Mouse (Mus musculus): ENCODE data around the gene Ptpro.

DNA sequence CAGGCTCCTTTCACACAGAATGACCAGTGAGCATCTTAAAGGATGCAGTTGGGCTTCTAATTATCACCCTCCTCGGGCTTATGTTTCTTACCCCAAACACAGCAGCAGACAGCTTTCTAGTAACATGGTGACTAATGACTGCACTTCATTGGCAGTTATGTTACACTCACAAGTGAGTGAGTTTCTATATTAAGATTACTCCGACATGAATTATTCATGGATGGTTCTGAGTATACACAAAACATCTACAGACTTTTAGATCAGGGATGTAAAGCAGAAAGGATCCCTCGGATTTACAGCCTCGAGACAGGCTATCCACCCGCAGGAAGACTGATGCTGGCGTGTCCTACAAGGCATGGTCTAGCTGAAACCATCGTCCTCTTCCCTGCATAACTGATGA is 230.8 kb downstream of the Ptpro start:
- TF ChIP-seq EP300 (IDR thresholded peaks at IDR 0.05; ENCODE audit: low read depth) (no peak), CTCF (IDR thresholded peaks at IDR 0.05; ENCODE audit: low read depth) (no peak)

Data from liver, embryonic 14.5 days (tissue).